Mouse (Mus musculus) limb, embryonic 10.5 days (tissue): ENCODE measurements at regions not wholly inside any gene's neighbourhood (a gene's known extent, or its start where the extent isn't known, plus 50 kb on each side); places are given as distances from the start of the nearest gene placed in this dataset.
A peak's percentile ranks its signal among the peaks of the same experiment; 100 is the strongest.
"Not testable (repeated sequence)": the region's sequence is repeated elsewhere in the genome, so short reads cannot be mapped to it uniquely, and the experiment has no call there.

Experiments
- DNase-seq: peaks from one replicate; pipeline ENCODE4 v3.0.0-alpha.2; 2017; ENCODE audit warnings: low spot score
- H3K27ac ChIP-seq: fragments of 300-500 bp; sonication (generic); 2 replicates; pipeline ENCODE4 v1.5.1; 2016; ENCODE audit warnings: mild to moderate bottlenecking
- H3K27me3 ChIP-seq: fragments of 300-500 bp; sonication (generic); 2 replicates; pipeline ENCODE4 v1.6.1; 2016; ENCODE audit warnings: low read depth, mild to moderate bottlenecking; ENCODE audit not compliant: poor library complexity, severe bottlenecking
- H3K36me3 ChIP-seq: fragments of 300-500 bp; sonication (generic); 2 replicates; pipeline ENCODE4 v1.6.1; 2016; ENCODE audit warnings: mild to moderate bottlenecking, moderate library complexity
- H3K4me1 ChIP-seq: fragments of 300-500 bp; sonication (generic); 2 replicates; pipeline ENCODE4 v1.6.1; 2016
- H3K4me3 ChIP-seq: fragments of 300-500 bp; sonication (generic); 2 replicates; pipeline ENCODE4 v1.5.1; 2016; ENCODE audit warnings: mild to moderate bottlenecking, moderate library complexity
- H3K9me3 ChIP-seq: fragments of 300-500 bp; sonication (generic); replicated peaks from 2 replicates; pipeline ENCODE4 v1.6.1; 2016; ENCODE audit warnings: mild to moderate bottlenecking
- WGBS: fragments of 180-500 bp; shearing (Covaris S2); methylation state at CpG from one replicate; pipeline ENCODE4 v1.1.7; 2016; 5-methylcytosine and 5-hydroxymethylcytosine counted together

DNA sequence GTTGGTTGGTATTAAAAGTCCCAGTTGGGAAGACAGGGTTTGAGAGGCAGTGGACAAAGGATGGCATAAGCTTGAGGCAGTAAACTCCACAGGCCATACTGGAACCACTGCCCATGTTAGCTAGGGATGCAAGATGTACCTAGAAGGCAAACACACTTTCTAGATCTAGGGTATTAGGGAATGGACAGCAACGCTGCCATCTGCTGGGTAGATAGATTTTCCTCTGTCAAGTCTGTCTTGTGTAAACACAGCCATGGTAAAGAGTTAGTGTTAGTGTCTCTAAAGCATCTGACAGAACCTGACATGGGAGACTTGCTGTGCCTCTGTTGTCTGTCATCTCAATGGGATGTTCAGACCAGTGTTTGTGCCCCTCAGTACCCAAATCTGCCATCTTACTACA, 573.5 kb upstream of the Adamts5 start:
- Histone ChIP-seq H3K27me3 (no peaks in the 10 kb centered on the region), H3K27ac (no peak overlapping the region), H3K4me3 (no peak overlapping the region), H3K4me1 (no peaks in the 10 kb centered on the region), H3K9me3 (no peaks in the 10 kb centered on the region), H3K36me3 (no peaks in the 10 kb centered on the region)
- DNase-seq = no peak
- 62% methylated on average over 1 of the region's 1 CpGs for WGBS

DNA sequence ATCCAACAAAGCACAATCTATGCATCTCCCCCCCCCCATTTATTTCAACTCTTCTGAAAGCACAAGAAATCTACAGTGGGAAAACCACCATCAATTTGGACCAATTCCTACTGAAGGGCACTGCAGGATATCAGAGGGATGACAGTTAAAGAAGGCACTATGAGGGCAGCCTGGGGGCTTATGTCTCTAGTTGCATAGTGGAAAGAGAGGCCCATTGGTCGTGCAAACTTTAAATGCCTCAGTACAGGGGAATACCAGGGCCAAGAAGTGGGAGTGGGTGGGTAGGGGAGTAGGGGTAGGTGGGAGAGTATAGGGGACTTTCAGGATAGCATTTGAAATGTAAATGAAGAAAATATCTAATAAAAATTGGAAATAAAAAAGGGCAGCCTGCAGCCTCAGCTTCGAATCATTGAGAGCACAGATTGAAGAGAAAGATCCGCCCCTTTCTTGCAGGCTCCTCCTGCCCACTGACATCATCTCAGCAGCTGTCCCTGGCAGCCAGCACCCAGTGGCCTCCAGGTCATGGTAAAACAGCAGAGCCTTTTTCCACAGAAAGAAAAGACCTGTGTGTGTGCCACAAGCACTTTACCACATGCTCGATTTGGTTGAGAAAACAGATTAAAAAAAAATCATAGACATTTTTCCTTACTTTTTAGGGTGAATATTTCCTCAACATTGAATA, 571.6 kb upstream of the Adamts5 start:
- WGBS = 70% methylated on average over 4 of the region's 4 CpGs
- DNase-seq = no peak
- H3K27ac ChIP-seq = no peak overlapping the region

DNA sequence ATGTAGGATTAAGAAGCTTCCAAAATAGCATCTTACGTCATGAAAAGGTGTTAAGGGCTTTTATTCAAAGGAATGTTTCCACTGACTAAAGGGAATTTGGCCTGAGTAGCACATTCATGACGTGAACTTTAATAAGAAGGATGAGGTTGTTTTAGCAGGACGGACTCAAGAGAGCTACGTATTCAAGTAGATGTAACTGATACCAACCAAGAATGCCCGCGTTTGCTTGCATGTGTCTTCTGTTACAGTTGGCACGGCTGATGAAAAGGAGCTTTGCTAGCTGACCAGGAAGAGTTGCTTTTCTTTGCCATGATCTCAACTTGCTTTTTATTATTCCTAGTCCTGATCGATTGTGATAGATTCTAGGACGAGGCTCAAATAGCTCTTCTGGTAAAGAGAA, 559.4 kb upstream of the Adamts5 start:
- no peaks in the 10 kb centered on the region for H3K36me3 ChIP-seq
- H3K4me3 ChIP-seq = no peak overlapping the region
- H3K9me3 ChIP-seq = no peaks in the 10 kb centered on the region
- DNase-seq = no peak
- H3K27me3 ChIP-seq = no peaks in the 10 kb centered on the region
- no peak overlapping the region for H3K27ac ChIP-seq
- peaks cover 7% of the 10 kb centered on the region; the same call in 1 of the 2 replicates for H3K4me1 ChIP-seq
- 86% methylated on average over 9 of the region's 9 CpGs for WGBS

More for the DNA sequence above, 571.6 kb upstream of the Adamts5 start:
- Histone ChIP-seq H3K9me3 (no peaks in the 10 kb centered on the region), H3K27me3 (no peaks in the 10 kb centered on the region), H3K4me3 (no peak overlapping the region), H3K36me3 (no peaks in the 10 kb centered on the region), H3K4me1 (no peaks in the 10 kb centered on the region)

DNA sequence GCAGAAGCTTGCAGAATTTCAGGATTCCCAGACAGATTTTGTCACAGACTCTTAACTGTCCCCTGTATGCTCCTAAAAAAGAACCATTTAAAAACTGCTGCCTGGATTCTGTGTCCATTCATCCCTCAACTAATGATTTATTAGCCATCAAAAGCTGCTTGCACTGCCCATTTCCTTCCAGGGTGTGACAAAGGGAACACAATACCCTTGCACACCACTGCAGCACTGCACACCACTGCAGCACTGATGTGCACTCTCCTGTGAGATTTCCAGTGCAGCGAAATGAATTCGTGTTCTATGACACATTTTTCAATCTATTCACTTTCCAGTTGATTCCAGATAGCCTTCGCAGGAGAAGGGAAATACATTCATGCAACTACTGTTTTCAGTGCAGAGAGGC, 555.0 kb upstream of the Adamts5 start:
- DNase-seq = no peak
- H3K4me1 ChIP-seq = peaks cover 7% of the 10 kb centered on the region; the same call in 1 of the 2 replicates
- no peaks in the 10 kb centered on the region for H3K9me3 ChIP-seq
- WGBS = 80% methylated on average over 3 of the region's 3 CpGs
- H3K27me3 ChIP-seq = no peaks in the 10 kb centered on the region
- H3K36me3 ChIP-seq = no peaks in the 10 kb centered on the region
- H3K4me3 ChIP-seq = no peak overlapping the region
- no peak overlapping the region for H3K27ac ChIP-seq

DNA sequence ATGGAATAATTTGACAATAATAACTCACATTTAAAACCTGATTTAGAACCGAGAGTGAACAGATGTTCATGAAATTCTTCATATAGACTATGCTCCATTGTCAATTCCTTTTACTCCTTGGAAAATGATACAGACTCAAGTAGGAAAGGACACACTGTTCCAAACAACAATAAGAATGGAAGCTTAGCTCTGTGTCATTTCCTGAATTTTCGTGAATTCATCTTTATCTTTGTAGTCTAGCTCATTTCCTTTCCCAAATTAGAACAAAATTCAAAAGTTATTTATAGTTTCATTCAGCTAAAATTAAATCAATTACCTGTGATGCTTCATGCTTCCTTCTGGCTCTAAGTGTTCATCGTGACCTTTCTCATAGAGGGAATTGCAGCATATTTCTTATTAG, 553.2 kb upstream of the Adamts5 start:
- peaks cover 7% of the 10 kb centered on the region; the same call in 1 of the 2 replicates for H3K4me1 ChIP-seq

DNA sequence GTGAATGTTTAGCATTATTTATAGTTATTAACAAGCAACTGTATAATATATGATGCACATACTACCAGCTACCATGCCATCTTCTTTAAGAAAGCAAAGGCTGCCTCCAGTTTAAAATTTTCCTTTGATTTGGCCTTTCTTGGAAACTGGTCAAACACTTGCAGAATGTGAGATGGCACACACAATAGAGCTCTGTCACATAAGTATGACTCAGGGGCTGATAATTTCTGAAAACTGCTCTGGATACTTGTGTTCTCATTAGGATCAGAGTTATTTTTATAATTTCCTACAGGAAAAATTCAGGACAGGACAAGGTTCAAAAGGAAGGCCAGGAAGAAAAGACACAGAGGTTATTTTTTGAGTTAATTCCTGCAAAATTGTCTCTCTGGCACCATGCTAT, 552.4 kb upstream of the Adamts5 start:
- H3K4me1 ChIP-seq = peaks cover 7% of the 10 kb centered on the region; the same call in 1 of the 2 replicates
- no peak for DNase-seq

More for the DNA sequence above, 553.2 kb upstream of the Adamts5 start:
- no peaks in the 10 kb centered on the region for H3K9me3 ChIP-seq
- no peak overlapping the region for H3K27ac ChIP-seq
- H3K27me3 ChIP-seq = no peaks in the 10 kb centered on the region
- no peak overlapping the region for H3K4me3 ChIP-seq
- 70% methylated on average over 3 of the region's 3 CpGs for WGBS
- DNase-seq = no peak
- no peaks in the 10 kb centered on the region for H3K36me3 ChIP-seq

DNA sequence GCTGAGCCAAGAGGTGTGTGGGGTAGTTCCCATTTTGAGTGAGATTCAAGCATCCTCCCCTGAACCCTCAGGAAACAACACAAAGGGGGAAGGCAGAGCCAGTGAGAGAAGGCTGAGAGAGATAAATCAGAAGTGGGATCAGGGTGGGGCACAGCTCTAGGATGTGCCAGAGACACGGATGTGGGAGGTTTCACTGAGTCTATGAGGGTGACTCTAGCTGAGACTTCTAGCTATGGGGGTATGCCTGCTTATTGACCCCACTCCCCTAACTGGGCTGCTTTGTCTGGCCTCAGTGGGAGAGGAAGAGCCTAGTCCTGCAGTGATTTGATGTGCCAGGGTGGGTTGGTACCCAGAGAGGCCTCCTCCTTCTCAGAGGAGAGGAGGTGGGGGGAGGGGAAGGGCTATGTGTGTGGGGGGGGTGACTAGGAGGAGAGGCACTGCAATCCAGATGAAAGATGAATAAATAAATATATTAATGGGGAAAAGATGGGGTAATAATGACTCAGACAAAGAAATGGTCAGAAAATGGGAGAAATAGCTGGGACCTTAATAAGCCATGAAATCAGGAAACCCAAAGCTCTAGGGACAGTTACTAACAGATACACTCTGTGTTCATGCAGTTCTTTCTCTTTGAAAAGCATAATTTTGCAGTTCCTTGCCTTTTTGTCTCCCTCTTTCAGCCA, 547.0 kb upstream of the Adamts5 start:
- no peaks in the 10 kb centered on the region for H3K27me3 ChIP-seq
- no peak for DNase-seq
- 64% methylated on average over 1 of the region's 1 CpGs for WGBS
- no peaks in the 10 kb centered on the region for H3K9me3 ChIP-seq
- no peak overlapping the region for H3K27ac ChIP-seq
- no peaks in the 10 kb centered on the region for H3K36me3 ChIP-seq
- no peaks in the 10 kb centered on the region for H3K4me1 ChIP-seq
- H3K4me3 ChIP-seq = no peak overlapping the region

More for the DNA sequence above, 552.4 kb upstream of the Adamts5 start:
- no peaks in the 10 kb centered on the region for H3K9me3 ChIP-seq
- no peak overlapping the region for H3K4me3 ChIP-seq
- H3K27me3 ChIP-seq = no peaks in the 10 kb centered on the region
- H3K27ac ChIP-seq = no peak overlapping the region
- no peaks in the 10 kb centered on the region for H3K36me3 ChIP-seq

DNA sequence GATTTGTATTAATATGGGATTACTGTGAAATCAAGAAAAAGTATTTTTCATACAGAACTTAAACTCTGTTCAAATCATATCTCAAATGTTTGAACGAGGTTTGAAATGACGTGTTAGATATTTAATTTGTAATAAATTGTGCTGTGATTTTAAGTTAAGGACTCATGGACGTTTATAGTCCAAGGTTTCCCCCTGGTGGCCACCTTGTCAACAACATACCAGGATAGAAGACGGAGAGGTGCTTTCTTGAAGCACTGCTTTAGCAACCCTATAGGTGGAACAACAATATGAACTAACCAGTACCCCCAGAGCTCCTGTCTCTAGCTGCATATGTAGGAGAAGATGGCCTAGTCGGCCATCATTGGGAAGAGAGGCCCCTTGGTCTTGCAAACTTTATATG, 517.8 kb upstream of the Adamts5 start:
- H3K4me1 ChIP-seq, H3K36me3 ChIP-seq, H3K27ac ChIP-seq, H3K9me3 ChIP-seq, H3K27me3 ChIP-seq, H3K4me3 ChIP-seq: not testable (repeated sequence)
- 17% methylated on average over 5 of the region's 5 CpGs for WGBS
- peak; percentile 64 for DNase-seq

DNA sequence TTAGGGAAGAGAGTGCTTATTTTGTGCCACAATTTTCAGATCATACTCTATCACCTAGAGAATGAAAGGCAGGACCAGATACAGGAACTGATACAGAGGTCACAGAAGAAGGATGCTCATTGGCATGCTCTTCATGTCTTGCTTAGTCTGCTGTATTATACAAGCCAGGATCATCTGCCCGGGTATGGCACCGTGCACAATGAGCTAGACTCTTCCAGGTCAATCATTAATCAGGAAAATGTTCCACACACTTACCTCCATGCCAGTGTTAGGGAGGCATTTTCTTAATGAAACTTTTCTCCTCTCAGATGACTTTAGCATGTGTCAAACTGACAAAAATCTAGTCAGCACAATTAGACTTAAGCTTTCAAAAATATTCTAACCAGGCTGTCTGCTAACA, 502.7 kb upstream of the Adamts5 start:
- Histone ChIP-seq H3K27me3 (no peaks in the 10 kb centered on the region), H3K27ac (no peak overlapping the region), H3K36me3 (no peaks in the 10 kb centered on the region), H3K9me3 (no peaks in the 10 kb centered on the region), H3K4me1 (no peaks in the 10 kb centered on the region), H3K4me3 (no peak overlapping the region)
- WGBS = 91% methylated on average over 2 of the region's 2 CpGs
- no peak for DNase-seq

DNA sequence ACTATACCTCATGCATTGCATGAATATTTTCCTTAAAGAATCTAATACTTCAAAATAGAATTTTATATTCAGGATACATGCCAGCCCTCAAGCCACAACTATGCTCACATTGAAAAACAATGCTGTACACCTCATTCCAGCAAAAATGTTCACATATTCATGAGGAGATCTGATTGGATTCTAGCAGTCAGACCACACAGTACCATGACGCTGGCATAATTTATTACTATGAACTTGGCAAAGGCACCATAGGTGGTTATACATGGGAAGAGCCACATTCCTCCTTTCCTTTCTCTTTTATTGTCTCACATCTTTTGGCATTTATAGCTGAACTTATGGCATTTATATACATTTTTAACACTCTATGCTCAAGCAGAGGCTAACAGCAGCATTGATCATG, 499.8 kb upstream of the Adamts5 start:
- no peaks in the 10 kb centered on the region for H3K27me3 ChIP-seq
- no peaks in the 10 kb centered on the region for H3K9me3 ChIP-seq
- no peak overlapping the region for H3K27ac ChIP-seq
- no peak for DNase-seq
- no peaks in the 10 kb centered on the region for H3K36me3 ChIP-seq
- no peaks in the 10 kb centered on the region for H3K4me1 ChIP-seq
- WGBS = 91% methylated on average over 1 of the region's 1 CpGs
- H3K4me3 ChIP-seq = no peak overlapping the region

DNA sequence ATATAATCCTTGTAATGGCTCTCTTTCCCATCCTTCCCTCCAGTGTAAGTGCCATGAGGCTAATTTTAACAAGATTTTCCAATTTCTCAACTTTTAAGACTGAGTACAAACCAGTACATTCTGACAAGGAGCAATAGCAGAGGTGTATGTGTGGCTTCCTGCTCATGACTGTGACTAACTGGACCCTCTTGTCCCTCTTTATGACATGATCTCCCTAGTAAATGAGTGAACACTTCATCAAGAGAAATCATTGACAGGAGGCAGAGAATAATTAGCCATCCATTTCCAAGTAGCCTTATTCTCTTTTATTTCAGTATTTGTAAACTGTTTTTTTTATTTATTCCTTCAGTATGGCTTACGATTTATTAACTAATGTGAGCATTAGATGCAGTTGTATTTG, 497.7 kb upstream of the Adamts5 start:
- H3K9me3 ChIP-seq = no peaks in the 10 kb centered on the region
- H3K27me3 ChIP-seq = no peaks in the 10 kb centered on the region
- 90% methylated on average over 1 of the region's 1 CpGs for whole genome bisulfite sequencing
- DNase-seq = no peak
- H3K36me3 ChIP-seq = no peaks in the 10 kb centered on the region
- no peak overlapping the region for H3K4me3 ChIP-seq
- H3K27ac ChIP-seq = no peak overlapping the region
- H3K4me1 ChIP-seq = no peaks in the 10 kb centered on the region

DNA sequence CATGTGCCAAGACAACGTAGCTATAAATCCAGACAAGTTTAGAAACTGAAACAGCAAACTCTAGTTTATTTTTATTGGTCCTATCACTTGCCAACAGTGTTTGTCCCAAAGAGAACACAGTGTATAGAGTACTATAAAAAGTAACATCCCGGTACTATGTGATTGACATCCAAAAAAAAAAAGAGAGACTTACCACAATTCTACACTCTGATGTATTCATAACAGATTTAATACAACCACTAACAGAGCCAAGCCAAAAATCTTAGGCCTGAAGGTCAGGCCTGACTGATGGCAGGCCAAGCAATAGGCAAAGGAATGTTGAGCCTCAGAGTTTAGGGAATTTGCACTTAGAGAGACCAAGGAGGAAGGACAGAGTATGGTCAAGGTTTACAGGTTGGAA, 495.9 kb upstream of the Adamts5 start:
- Histone ChIP-seq H3K27me3 (no peaks in the 10 kb centered on the region), H3K4me1 (no peaks in the 10 kb centered on the region), H3K36me3 (no peaks in the 10 kb centered on the region), H3K27ac (no peak overlapping the region), H3K9me3 (no peaks in the 10 kb centered on the region), H3K4me3 (no peak overlapping the region)
- no peak for DNase-seq
- 87% methylated on average over 2 of the region's 2 CpGs for WGBS

DNA sequence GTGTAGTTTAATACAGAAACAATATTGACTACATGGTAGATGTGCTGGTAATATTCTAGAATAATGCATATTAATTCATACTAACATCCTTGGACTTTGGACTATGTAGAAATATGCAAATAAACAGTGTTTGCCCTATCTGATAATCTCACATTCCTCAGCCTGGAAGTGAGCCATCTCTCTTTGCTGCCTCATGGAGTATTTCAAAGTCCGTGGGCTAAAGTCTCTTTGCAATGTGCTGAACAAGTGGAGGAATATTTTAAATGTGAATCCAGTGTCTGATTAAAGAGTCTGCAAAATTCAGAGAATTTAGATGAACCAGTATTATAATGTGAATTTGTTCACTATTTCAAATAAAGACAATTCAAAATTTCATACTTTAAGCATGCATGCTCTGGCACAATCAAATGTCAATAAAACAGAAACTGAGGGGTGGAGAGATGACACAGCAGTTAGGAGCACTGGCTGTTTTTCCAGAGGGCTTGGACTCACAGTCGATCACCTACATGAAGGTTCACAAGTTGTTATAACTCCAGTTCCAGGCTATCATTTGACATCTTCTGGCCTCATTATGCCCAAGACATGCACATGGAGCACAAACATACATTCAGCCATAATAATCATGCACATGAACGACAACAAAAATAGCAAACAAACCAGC, 487.6 kb upstream of the Adamts5 start:
- Histone ChIP-seq H3K27ac (no peak overlapping the region), H3K36me3 (no peaks in the 10 kb centered on the region), H3K4me3 (no peak overlapping the region), H3K27me3 (no peaks in the 10 kb centered on the region), H3K9me3 (no peaks in the 10 kb centered on the region), H3K4me1 (no peaks in the 10 kb centered on the region)
- DNase-seq = no peak
- WGBS = 85% methylated on average over 3 of the region's 3 CpGs
